Mouse (Mus musculus): ENCODE measurements at regions not wholly inside any gene's neighbourhood (a gene's known extent, or its start where the extent isn't known, plus 50 kb on each side); places are given as distances from the start of the nearest gene placed in this dataset.

GRCm38 (mm10) chr15:5740658-5741057 is 496.7 kb upstream of the Ptger4 start:
- TF ChIP-seq EP300 (IDR thresholded peaks at IDR 0.05; ENCODE audit: insufficient read depth, low read depth, low read length) = no peak
- TF ChIP-seq POLR2A (IDR thresholded peaks at IDR 0.05; ENCODE audit: insufficient read depth, low read length) = no peak
- no peak for TF ChIP-seq CTCF (IDR thresholded peaks at IDR 0.05; ENCODE audit: low read depth, low read length)
- no peak overlapping the region for H3K27ac ChIP-seq (ENCODE audit: insufficient read depth, low read length)
- H3K4me3 ChIP-seq (ENCODE audit: low read depth, low read length) = no peak overlapping the region
- no peaks in the 10 kb centered on the region for H3K27me3 ChIP-seq (ENCODE audit: control insufficient read depth, insufficient read depth, low read length, poor library complexity, severe bottlenecking)
- H3K9ac ChIP-seq (ENCODE audit: low read depth, poor library complexity, severe bottlenecking) = no peak overlapping the region
- peaks cover 4% of the 10 kb centered on the region; the same call in 1 of the 2 replicates for H3K9me3 ChIP-seq (replicated peaks; ENCODE audit: control insufficient read depth, insufficient read depth, low read length, poor library complexity, severe bottlenecking)
- H3K36me3 ChIP-seq (ENCODE audit: control insufficient read depth, insufficient read depth, low read length, poor library complexity, severe bottlenecking) = no peaks in the 10 kb centered on the region
- H3K4me1 ChIP-seq (ENCODE audit: control insufficient read depth, insufficient read depth, low read length) = no peaks in the 10 kb centered on the region

- no peak for TF ChIP-seq CTCF (IDR thresholded peaks at IDR 0.05; ENCODE audit: low read depth, low read length)
- no peak for TF ChIP-seq POLR2A (IDR thresholded peaks at IDR 0.05; ENCODE audit: insufficient read depth, low read length)
- no peak for TF ChIP-seq EP300 (IDR thresholded peaks at IDR 0.05; ENCODE audit: insufficient read depth, low read depth, low read length)
- Histone ChIP-seq H3K27me3 (ENCODE audit: control insufficient read depth, insufficient read depth, low read length, poor library complexity, severe bottlenecking) (no peaks in the 10 kb centered on the region), H3K27ac (ENCODE audit: insufficient read depth, low read length) (no peak overlapping the region), H3K4me1 (ENCODE audit: control insufficient read depth, insufficient read depth, low read length) (no peaks in the 10 kb centered on the region), H3K9ac (ENCODE audit: low read depth, poor library complexity, severe bottlenecking) (no peak overlapping the region), H3K9me3 (replicated peaks; ENCODE audit: control insufficient read depth, insufficient read depth, low read length, poor library complexity, severe bottlenecking) (no peaks in the 10 kb centered on the region), H3K4me3 (ENCODE audit: low read depth, low read length) (no peak overlapping the region), H3K36me3 (ENCODE audit: control insufficient read depth, insufficient read depth, low read length, poor library complexity, severe bottlenecking) (no peaks in the 10 kb centered on the region)
Observed at GRCm38 (mm10) chr15:5743893-5744292, 499.9 kb upstream of the Ptger4 start.

GRCm38 (mm10) chr15:5758690-5759089 is 514.7 kb upstream of the Ptger4 start:
- Histone ChIP-seq H3K36me3 (ENCODE audit: control insufficient read depth, insufficient read depth, low read length, poor library complexity, severe bottlenecking) (no peaks in the 10 kb centered on the region), H3K4me1 (ENCODE audit: control insufficient read depth, insufficient read depth, low read length) (no peaks in the 10 kb centered on the region), H3K4me3 (ENCODE audit: low read depth, low read length) (no peak overlapping the region), H3K9ac (ENCODE audit: low read depth, poor library complexity, severe bottlenecking) (no peak overlapping the region), H3K9me3 (replicated peaks; ENCODE audit: control insufficient read depth, insufficient read depth, low read length, poor library complexity, severe bottlenecking) (no peaks in the 10 kb centered on the region), H3K27ac (ENCODE audit: insufficient read depth, low read length) (no peak overlapping the region), H3K27me3 (ENCODE audit: control insufficient read depth, insufficient read depth, low read length, poor library complexity, severe bottlenecking) (no peaks in the 10 kb centered on the region)
- TF ChIP-seq CTCF (IDR thresholded peaks at IDR 0.05; ENCODE audit: low read depth, low read length) (no peak), EP300 (IDR thresholded peaks at IDR 0.05; ENCODE audit: insufficient read depth, low read depth, low read length) (no peak), POLR2A (IDR thresholded peaks at IDR 0.05; ENCODE audit: insufficient read depth, low read length) (no peak)

GRCm38 (mm10) chr15:5762216-5762615 is 518.2 kb upstream of the Ptger4 start:
- H3K9me3 ChIP-seq (replicated peaks; ENCODE audit: control insufficient read depth, insufficient read depth, low read length, poor library complexity, severe bottlenecking) = no peaks in the 10 kb centered on the region
- TF ChIP-seq EP300 (IDR thresholded peaks at IDR 0.05; ENCODE audit: insufficient read depth, low read depth, low read length) (no peak), CTCF (IDR thresholded peaks at IDR 0.05; ENCODE audit: low read depth, low read length) (no peak)
- H3K27ac ChIP-seq (ENCODE audit: insufficient read depth, low read length) = no peak overlapping the region
- no peaks in the 10 kb centered on the region for H3K4me1 ChIP-seq (ENCODE audit: control insufficient read depth, insufficient read depth, low read length)
- H3K4me3 ChIP-seq (ENCODE audit: low read depth, low read length) = no peak overlapping the region
- H3K36me3 ChIP-seq (ENCODE audit: control insufficient read depth, insufficient read depth, low read length, poor library complexity, severe bottlenecking) = no peaks in the 10 kb centered on the region
- H3K27me3 ChIP-seq (ENCODE audit: control insufficient read depth, insufficient read depth, low read length, poor library complexity, severe bottlenecking) = no peaks in the 10 kb centered on the region
- H3K9ac ChIP-seq (ENCODE audit: low read depth, poor library complexity, severe bottlenecking) = no peak overlapping the region

- H3K4me3 ChIP-seq (ENCODE audit: low read depth, low read length) = no peak overlapping the region
- H3K36me3 ChIP-seq (ENCODE audit: control insufficient read depth, insufficient read depth, low read length, poor library complexity, severe bottlenecking) = no peaks in the 10 kb centered on the region
- no peak for TF ChIP-seq EP300 (IDR thresholded peaks at IDR 0.05; ENCODE audit: insufficient read depth, low read depth, low read length)
- TF ChIP-seq POLR2A (IDR thresholded peaks at IDR 0.05; ENCODE audit: insufficient read depth, low read length) = no peak
- no peak for TF ChIP-seq CTCF (IDR thresholded peaks at IDR 0.05; ENCODE audit: low read depth, low read length)
- H3K27me3 ChIP-seq (ENCODE audit: control insufficient read depth, insufficient read depth, low read length, poor library complexity, severe bottlenecking) = no peaks in the 10 kb centered on the region
- no peaks in the 10 kb centered on the region for H3K9me3 ChIP-seq (replicated peaks; ENCODE audit: control insufficient read depth, insufficient read depth, low read length, poor library complexity, severe bottlenecking)
- H3K27ac ChIP-seq (ENCODE audit: insufficient read depth, low read length) = no peak overlapping the region
- H3K9ac ChIP-seq (ENCODE audit: low read depth, poor library complexity, severe bottlenecking) = no peak overlapping the region
- no peaks in the 10 kb centered on the region for H3K4me1 ChIP-seq (ENCODE audit: control insufficient read depth, insufficient read depth, low read length)
Observed at GRCm38 (mm10) chr15:5777074-5777473, 522.5 kb upstream of the Dab2 start.

- Histone ChIP-seq H3K27ac (ENCODE audit: insufficient read depth, low read length) (no peak overlapping the region), H3K4me3 (ENCODE audit: low read depth, low read length) (no peak overlapping the region), H3K27me3 (ENCODE audit: control insufficient read depth, insufficient read depth, low read length, poor library complexity, severe bottlenecking) (no peaks in the 10 kb centered on the region), H3K9me3 (replicated peaks; ENCODE audit: control insufficient read depth, insufficient read depth, low read length, poor library complexity, severe bottlenecking) (no peaks in the 10 kb centered on the region), H3K4me1 (ENCODE audit: control insufficient read depth, insufficient read depth, low read length) (no peaks in the 10 kb centered on the region), H3K9ac (ENCODE audit: low read depth, poor library complexity, severe bottlenecking) (no peak overlapping the region), H3K36me3 (ENCODE audit: control insufficient read depth, insufficient read depth, low read length, poor library complexity, severe bottlenecking) (no peaks in the 10 kb centered on the region)
- TF ChIP-seq EP300 (IDR thresholded peaks at IDR 0.05; ENCODE audit: insufficient read depth, low read depth, low read length) = no peak
- no peak for TF ChIP-seq POLR2A (IDR thresholded peaks at IDR 0.05; ENCODE audit: insufficient read depth, low read length)
- TF ChIP-seq CTCF (IDR thresholded peaks at IDR 0.05; ENCODE audit: low read depth, low read length) = no peak
Observed at GRCm38 (mm10) chr15:5799917-5800316, 499.7 kb upstream of the Dab2 start.
